Mouse (Mus musculus) frontal cortex, postnatal 36 days (tissue): Measurements from ENCODE around the gene Trpv4.

Experiments
- DNase-seq, 2 experiments: peaks; one replicate each; pipeline ENCODE4 v3.0.0; 2022; ENCODE audit warnings: low spot score in 2 of 2

Trpv4 gene

GRCm38 (mm10) chr5:114618851-114619250 lies 39.4 kb downstream of the Trpv4 start:
- peak; percentile 58 to 60 for DNase-seq

DNA sequence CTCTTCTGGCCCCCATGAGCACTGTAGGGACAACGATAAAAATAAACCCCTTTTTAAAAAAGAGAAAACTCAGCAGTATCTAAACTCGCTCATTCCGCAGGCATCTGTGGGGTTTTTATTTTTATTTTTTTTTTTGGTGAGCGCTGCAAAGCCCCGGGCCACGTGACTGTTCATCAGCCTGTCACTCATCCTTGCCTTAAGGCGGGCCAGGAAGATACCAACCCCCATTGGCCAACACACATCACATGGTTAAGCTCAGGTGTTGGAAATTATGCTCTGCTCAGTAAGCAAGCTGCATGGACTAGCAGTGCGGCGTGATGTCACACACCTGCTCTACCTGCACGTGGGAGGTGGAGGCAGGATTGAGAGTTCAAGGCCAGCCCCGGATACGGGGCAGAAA lies 40.4 kb downstream of the Trpv4 start:
- no peak for DNase-seq

DNA sequence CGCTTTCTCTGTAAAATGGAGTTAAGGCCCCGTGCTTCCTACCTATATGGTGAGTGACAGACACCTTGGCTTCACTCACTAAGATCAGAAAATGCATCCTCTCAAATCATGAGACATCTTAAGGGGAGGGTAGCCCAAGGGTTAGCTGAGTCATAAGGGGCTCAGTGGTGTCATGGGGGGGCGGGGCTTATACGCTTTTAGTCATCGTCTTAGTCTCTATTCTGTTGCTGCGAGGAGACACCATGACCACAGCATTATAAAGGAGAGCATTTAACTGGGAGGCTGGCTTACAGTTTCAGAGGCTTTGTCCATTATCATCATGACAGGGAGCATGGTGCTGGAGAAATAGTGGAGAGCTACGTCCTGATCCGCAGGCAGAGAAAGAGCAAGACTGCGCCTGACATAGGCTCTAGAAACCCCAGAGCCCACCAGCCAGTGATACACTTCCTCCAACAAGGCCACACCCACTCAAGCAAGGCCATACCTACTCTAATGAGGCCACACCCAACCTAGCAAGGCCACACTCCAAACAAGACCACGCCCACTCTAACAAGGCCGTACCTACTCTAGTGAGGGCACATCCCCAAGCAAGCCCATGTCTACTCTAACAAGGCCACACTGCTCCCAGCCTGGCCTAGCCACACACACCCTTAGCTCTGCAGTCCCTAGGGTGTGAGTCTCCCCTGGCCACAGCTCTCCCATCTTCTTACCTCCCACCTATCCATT lies 41.7 kb downstream of the Trpv4 start:
- no peak for DNase-seq

DNA sequence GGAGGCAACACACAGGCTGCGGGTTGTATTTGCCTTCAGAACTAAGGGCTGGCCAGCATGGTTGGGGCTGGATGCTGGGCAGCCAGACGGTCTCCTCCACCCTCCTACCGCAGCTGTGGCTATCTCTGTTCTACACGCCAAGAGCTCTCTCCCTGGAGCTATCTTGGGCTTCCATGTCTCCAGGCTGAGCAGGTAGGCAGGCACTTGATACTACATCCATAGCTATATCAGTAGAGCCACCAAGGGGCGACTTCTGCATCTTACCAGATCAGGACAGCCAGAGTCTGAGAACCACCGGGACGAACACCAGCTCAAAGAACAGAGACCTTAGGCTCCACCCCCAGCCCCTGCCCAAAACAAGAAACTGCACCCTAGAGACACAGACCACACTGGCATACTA lies 43.4 kb downstream of the Trpv4 start:
- DNase-seq = no peak

DNA sequence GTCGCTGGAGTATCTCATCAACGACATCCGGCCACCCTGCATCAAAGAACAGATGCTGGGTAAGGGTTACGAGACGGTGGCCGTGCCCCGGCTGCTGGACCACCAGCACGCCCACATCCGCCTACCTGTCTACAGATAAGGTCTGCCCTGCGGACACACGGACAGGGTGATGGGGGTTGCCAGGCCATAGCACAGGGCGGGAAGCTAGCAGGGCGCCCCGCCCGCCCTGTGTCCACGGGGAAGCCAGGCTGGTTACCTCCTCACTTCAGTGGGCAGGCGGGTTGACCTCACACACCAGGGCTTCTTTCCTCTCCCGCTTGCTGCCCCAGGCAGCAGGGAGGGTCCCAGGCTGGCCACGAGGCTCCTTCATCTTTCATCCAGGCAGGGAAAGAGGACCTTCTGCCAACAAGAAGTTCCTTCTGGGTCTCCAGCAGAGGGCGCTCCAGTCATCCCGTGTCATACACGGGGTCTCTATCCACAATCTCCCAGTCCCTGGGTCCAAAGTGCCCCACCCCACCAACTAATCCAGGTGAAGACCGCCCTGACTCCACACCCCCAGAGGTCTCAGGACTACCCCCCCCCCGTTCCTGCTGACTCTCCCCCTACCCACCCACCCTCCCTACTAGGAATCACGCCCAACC lies 46.1 kb downstream of the Trpv4 start:
- no peak for DNase-seq

DNA sequence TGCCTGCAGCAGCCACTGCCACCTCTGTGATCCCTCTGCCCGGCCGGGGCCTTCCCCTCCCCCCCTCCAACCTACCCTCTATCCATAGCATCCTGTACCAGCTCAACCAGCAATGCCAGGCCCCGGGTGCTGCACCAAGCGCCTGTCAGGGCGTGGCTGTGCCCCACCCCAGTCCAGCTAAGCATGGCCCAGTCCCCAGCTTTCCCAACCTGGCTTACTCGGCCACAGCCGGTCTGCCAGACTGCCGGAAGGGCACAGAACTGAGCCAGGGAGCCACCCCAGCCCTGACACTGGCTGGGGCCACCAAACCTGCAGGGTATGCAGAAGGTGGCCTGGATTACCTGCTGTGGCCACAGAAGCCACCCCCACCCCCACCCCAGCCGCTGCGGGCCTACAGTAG lies 47.0 kb downstream of the Trpv4 start:
- DNase-seq = no peak

DNA sequence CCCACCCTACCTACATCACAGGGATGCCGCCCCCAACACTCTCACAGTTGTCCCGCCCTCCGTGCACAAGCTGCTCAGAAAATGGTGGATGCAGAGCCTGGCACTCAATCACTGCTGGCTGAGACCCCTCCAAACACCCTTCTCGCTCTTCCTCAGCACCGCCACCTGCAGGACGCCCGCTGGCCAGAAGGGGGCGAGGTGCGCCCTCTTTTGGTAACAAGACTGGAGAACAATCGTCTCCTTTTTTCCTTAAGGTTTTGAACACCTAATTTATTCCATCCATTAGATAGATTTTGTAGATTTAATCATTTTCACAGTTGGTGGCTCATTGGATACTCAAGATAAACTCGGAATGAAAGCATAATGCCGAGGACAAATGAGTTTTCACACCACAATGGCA lies 49.7 kb downstream of the Trpv4 start:
- peak; percentile 75 to 76 for DNase-seq

GRCm38 (mm10) chr5:114607651-114608050 lies 50.6 kb downstream of the Trpv4 start:
- peak; percentile 61 to 74 for DNase-seq

DNA sequence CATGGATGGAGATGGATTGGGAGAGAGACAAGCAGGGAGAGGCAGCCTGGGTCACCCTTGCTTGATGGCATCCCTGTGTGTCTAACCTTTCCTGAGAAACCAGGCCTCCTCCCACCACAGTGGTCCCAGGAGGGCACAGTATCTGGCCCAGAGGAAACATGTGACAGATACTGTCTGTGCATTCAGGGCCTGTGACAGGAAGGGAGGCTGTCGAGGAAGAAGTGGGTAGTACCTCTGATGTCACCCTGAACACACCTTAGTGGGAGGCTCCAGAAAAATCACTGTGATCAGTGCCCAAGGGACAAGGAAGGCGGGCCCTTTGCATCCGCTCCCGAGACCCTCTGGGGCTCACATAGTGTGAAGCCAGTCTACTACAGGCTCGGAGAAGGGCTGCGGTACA lies 52.2 kb downstream of the Trpv4 start:
- no peak for DNase-seq

GRCm38 (mm10) chr5:114604781-114605290 lies 53.4 kb downstream of the Trpv4 start:
- DNase-seq = no peak

DNA sequence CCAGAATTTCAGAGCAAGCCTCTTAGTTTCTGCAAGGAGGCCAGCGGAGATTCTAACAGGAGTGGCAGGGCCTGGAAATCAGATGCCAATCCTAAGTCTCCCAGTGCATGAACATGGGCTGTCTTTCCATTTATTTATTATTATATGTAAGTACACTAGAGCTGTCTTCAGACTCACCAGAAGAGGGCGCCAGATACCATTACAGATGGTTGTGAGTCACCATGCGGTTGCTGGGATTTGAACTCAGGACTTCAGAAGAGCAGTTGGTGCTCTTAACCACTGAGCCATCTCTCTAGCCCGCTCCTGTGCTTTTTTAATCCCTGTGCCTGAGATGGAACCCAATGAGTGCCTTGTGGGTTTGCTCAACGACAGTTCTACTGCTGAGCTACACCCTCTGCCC lies 54.2 kb downstream of the Trpv4 start:
- no peak for DNase-seq

- DNase-seq = no peak
Observed at GRCm38 (mm10) chr5:114602012-114602411, 56.2 kb downstream of the Trpv4 start.

GRCm38 (mm10) chr5:114597652-114598051 lies 60.6 kb downstream of the Trpv4 start:
- no peak for DNase-seq

DNA sequence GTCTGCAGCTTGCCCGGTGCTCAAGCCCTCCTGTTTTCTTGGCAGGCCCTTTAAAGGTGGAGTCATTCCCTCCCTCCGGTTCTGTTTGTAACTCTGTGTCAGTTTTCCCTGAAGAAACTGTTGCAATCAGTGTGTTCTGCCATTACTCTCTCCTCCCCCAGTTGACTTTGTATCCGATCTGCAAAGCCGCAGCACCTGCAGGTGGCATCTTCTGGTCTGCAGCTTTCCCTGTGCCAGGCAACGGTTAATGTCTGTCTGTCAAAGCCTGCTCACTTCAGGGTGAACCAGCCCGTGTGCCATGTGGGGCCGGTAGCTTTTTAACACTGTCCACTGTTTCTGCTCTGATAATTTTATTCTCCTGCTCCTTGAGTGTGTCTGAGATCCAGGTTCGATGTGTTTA lies 61.0 kb downstream of the Trpv4 start:
- no peak for DNase-seq

DNA sequence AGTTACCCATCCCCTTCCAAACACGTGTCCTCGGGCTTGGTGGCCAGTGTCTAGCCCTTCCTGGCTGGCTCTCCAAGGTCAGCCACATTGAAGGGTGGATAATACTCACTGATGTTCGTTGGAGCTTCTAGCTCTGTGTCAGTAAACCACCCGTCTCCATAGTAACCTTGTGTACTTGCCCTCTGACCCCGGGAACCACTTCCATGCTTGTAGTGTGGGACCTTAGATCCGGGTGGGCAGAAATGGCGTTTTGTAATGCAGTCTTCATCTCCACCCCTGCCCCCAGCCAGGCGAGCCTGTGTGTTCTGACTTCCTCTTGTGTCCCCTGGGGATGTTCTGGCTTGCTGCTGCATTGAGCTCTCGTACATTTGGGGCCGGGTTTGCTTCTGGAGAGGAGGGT lies 61.6 kb downstream of the Trpv4 start:
- no peak for DNase-seq

DNA sequence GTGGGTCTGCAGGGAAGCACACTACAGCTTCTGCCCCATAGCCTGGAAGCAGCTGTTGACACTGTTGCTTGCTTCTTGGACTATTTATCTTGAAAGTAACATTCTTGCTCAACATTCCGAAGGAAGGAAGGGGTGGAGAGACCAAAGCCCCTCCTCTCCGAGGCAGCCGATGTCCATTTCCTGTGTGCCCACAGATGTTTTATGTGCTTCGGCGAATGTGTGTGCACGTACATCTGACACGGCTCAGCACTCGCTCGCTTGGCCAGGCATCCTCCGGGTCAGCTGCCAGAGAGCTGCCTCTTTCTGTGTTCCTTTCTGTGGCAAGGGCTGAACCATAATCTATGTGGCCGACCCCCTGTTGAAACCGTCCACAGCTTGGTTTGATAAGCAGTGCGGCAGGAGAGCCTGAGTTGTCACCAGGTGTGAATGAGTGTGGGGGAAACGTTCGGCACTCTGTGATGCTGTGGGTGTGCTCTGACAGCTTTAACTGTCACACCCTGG lies 63.4 kb downstream of the Trpv4 start:
- DNase-seq = no peak

DNA sequence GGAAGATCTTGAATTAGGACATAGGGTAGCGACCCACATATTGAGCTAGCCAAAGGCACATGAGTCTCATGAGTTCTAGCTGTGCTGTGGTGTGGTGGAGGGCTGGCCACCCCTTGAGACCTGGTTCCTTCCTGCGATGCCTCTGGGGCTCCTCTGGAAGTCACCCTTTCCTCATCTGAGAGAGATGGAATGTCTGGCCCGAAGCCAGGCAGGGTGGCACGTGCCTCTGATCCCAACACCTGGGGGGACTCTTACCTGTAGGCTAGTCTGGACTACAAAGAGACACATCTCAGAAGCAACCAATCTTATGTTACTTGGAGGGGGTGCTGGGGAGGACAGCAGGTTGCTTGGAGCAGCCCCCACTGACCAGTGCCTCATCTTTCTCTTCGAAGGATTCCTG lies 64.3 kb downstream of the Trpv4 start:
- no peak for DNase-seq

GRCm38 (mm10) chr5:114593161-114593821 lies 64.9 kb downstream of the Trpv4 start:
- DNase-seq = no peak

DNA sequence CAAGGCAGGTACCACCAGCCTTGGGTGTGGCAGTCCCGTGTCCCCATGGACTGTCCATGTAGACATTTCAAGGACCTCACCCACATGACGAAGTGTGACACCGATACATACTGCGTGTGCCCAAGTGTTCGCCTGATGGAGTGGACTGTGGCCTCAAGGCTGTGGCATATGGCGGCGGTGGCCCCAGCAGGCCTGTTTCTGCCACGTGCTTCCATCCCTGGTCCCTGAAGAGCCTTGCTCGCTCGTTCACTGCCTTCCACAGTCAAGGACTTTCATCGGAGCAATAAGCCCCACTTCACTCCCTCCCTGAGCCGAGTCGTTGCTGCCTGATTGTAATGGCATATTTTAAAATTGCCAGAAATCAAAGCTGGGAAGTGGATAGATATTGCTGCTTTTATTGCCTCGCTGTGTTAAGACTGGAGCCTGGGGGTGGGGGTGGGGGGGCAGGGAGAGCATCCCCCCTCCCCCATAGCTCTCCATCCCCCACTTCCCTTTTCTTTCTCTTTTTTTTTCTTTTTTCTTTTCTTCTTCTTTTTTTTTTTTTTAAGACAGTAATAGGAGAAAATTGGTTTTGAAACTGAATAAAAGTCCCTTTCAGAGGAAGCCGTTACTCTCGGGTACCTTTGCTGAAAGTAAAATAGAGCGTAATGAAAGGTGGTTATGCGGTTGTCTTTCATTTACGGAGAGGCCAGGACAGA lies 65.6 kb downstream of the Trpv4 start:
- no peak for DNase-seq

- DNase-seq = no peak
Observed at GRCm38 (mm10) chr5:114591151-114591561, 67.1 kb downstream of the Trpv4 start.

DNA sequence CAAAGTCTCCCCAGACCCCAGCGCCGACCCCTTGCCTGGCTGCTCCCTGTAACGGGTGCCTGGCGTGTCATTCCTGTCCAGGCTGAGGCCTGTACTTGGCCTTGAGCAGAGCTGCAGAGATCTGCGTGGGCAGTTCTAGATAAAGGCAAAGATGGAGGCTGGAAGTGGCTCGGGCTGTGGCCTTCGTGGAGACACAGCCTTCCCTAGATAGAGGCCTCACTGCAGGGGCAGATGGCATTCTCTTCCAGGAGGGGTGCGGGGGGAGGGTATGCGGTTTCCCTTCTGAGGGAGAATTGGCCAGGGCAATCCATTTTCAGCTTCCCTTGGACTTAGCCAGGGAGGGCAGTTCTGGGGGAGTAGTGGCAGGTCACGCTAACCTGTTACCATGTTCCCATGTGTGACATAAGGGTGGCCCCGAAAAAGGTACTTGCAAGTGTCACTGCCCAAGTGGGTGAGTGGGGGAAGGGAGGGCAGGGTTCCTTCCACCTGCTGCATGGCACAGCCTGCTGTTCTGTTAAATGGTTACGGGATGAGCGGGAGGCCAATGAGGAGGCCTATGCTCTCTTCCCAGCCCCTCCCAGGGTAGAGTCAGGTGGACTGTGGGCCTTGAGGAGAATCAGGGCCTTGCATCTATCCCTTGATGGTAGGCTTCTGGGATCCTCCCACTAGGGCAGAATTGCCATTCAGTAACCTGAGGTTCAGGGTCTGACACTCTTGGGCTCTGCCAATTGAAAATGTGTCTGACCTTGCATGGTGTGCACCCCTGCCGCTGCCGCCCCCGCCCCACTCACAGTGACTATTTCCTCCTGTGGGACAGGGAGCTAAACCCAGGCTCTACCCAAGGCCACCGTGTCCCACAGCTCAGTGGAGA lies 67.9 kb downstream of the Trpv4 start:
- no peak for DNase-seq
